Mouse (Mus musculus) embryonic facial prominence, embryonic 12.5 days (tissue): Measurements from ENCODE around the gene Dlg1. TPM values are rescaled to one million over a fixed set of nuclear protein-coding genes. Genes with fewer than 3 reads are reported as not detected.

ENCODE experiments used
- ATAC-seq: fragments of 200-750 bp; cut with Nextera tagmentation; 2 replicates; pipeline ENCODE4 v1.8.0; 2017; ENCODE audit not compliant: insufficient number of reproducible peaks, insufficient read depth, low FRiP score, low TSS enrichment
- H3K27ac ChIP-seq: fragments of 300-500 bp; sonication (generic); 2 replicates; pipeline ENCODE4 v1.5.1; 2016; ENCODE audit warnings: mild to moderate bottlenecking
- H3K27me3 ChIP-seq: fragments of 300-500 bp; sonication (generic); 2 replicates; pipeline ENCODE4 v1.6.1; 2016; ENCODE audit warnings: mild to moderate bottlenecking, moderate library complexity
- H3K36me3 ChIP-seq: fragments of 300-500 bp; sonication (generic); 2 replicates; pipeline ENCODE4 v1.6.1; 2016; ENCODE audit warnings: mild to moderate bottlenecking
- H3K4me1 ChIP-seq: fragments of 300-500 bp; sonication (generic); 2 replicates; pipeline ENCODE4 v1.6.1; 2016
- H3K4me2 ChIP-seq: fragments of 300-500 bp; sonication (generic); replicated peaks from 2 replicates; pipeline ENCODE4 v1.6.1; 2016; ENCODE audit warnings: mild to moderate bottlenecking, moderate library complexity
- H3K4me3 ChIP-seq: fragments of 300-500 bp; sonication (generic); 2 replicates; pipeline ENCODE4 v1.5.1; 2016; ENCODE audit warnings: mild to moderate bottlenecking
- H3K9ac ChIP-seq: fragments of 300-500 bp; sonication (generic); 2 replicates; pipeline ENCODE4 v1.6.1; 2016; ENCODE audit warnings: mild to moderate bottlenecking, moderate library complexity
- H3K9me3 ChIP-seq: fragments of 300-500 bp; sonication (generic); 2 replicates; pipeline ENCODE4 v1.6.1; 2016; ENCODE audit warnings: mild to moderate bottlenecking, moderate library complexity
- WGBS: fragments of 180-500 bp; shearing (Covaris S2); methylation state at CpG from one replicate; pipeline ENCODE4 v1.1.7; 2016; 5-methylcytosine and 5-hydroxymethylcytosine counted together
- polyA plus RNA-seq: library from polyadenylated mRNA; unstranded; fragments of >200 nt; fragmentation: Nextera tagmentation; extraction: Ambion mirVana; gene quantifications from 2 replicates; pipeline ENCODE4 v1.2.1, GENCODE M21; 2016

The Dlg1 gene
- polyA plus RNA-seq, 1 experiment from 2014 or later = 43.5 TPM

- no peaks in the 10 kb centered on the region for H3K4me1 ChIP-seq
- peaks cover 64% of the 10 kb centered on the region for H3K36me3 ChIP-seq
- no peaks in the 10 kb centered on the region for H3K27me3 ChIP-seq
- no peak overlapping the region for H3K9ac ChIP-seq
- H3K9me3 ChIP-seq = peaks cover 8% of the 10 kb centered on the region; the same call in 1 of the 2 replicates
- no peak overlapping the region for H3K4me2 ChIP-seq
- no peak for ATAC-seq
- H3K27ac ChIP-seq = no peak overlapping the region
- WGBS = 78% methylated on average over 3 of the region's 3 CpGs
- no peak overlapping the region for H3K4me3 ChIP-seq
Observed at GRCm38 (mm10) chr16:31865242-31865641, 202.0 kb downstream of the Dlg1 start.

GRCm38 (mm10) chr16:31866911-31867310 lies 203.7 kb downstream of the Dlg1 start:
- no peaks in the 10 kb centered on the region for H3K27me3 ChIP-seq
- ATAC-seq = no peak
- peaks cover 62% of the 10 kb centered on the region for H3K36me3 ChIP-seq
- no peak overlapping the region for H3K4me2 ChIP-seq
- no peak overlapping the region for H3K27ac ChIP-seq
- H3K9me3 ChIP-seq = no peaks in the 10 kb centered on the region
- 94% methylated on average over 3 of the region's 3 CpGs for WGBS
- no peaks in the 10 kb centered on the region for H3K4me1 ChIP-seq
- no peak overlapping the region for H3K9ac ChIP-seq
- H3K4me3 ChIP-seq = no peak overlapping the region

GRCm38 (mm10) chr16:31867736-31868135 lies 204.5 kb downstream of the Dlg1 start:
- ATAC-seq = no peak
- Histone ChIP-seq H3K9ac (no peak overlapping the region), H3K27me3 (no peaks in the 10 kb centered on the region), H3K4me3 (no peak overlapping the region), H3K4me1 (no peaks in the 10 kb centered on the region), H3K36me3 (peaks cover 66% of the 10 kb centered on the region), H3K9me3 (no peaks in the 10 kb centered on the region), H3K27ac (no peak overlapping the region), H3K4me2 (no peak overlapping the region)
- WGBS = 83% methylated on average over 4 of the region's 4 CpGs

GRCm38 (mm10) chr16:31873721-31874120 lies 210.5 kb downstream of the Dlg1 start:
- ATAC-seq = no peak

GRCm38 (mm10) chr16:31875391-31875790 lies 212.1 kb downstream of the Dlg1 start:
- Histone ChIP-seq H3K4me3 (no peak overlapping the region), H3K4me2 (no peak overlapping the region), H3K27ac (no peak overlapping the region), H3K9me3 (no peaks in the 10 kb centered on the region), H3K36me3 (peaks cover 28% of the 10 kb centered on the region), H3K9ac (no peak overlapping the region), H3K4me1 (peaks cover 6% of the 10 kb centered on the region), H3K27me3 (no peaks in the 10 kb centered on the region)
- ATAC-seq = no peak
- 89% methylated on average over 4 of the region's 4 CpGs for WGBS

More at GRCm38 (mm10) chr16:31873721-31874120, 210.5 kb downstream of the Dlg1 start:
- 92% methylated on average over 8 of the region's 8 CpGs for WGBS
- peaks cover 38% of the 10 kb centered on the region for H3K36me3 ChIP-seq
- no peaks in the 10 kb centered on the region for H3K27me3 ChIP-seq
- no peak overlapping the region for H3K4me3 ChIP-seq
- no peak overlapping the region for H3K27ac ChIP-seq
- H3K4me1 ChIP-seq = peaks cover 3% of the 10 kb centered on the region
- no peak overlapping the region for H3K4me2 ChIP-seq
- no peak overlapping the region for H3K9ac ChIP-seq
- no peaks in the 10 kb centered on the region for H3K9me3 ChIP-seq

- 85% methylated on average over 10 of the region's 10 CpGs for WGBS
- Histone ChIP-seq H3K4me2 (no peak overlapping the region), H3K36me3 (peaks cover 24% of the 10 kb centered on the region), H3K9ac (no peak overlapping the region), H3K4me1 (peaks cover 6% of the 10 kb centered on the region), H3K9me3 (no peaks in the 10 kb centered on the region), H3K4me3 (no peak overlapping the region), H3K27me3 (no peaks in the 10 kb centered on the region), H3K27ac (no peak overlapping the region)
- ATAC-seq = no peak
Observed at GRCm38 (mm10) chr16:31876386-31876785, 213.1 kb downstream of the Dlg1 start.

GRCm38 (mm10) chr16:31878052-31878451 lies 214.8 kb downstream of the Dlg1 start:
- Histone ChIP-seq H3K4me3 (no peak overlapping the region), H3K27ac (no peak overlapping the region), H3K36me3 (peaks cover 15% of the 10 kb centered on the region), H3K9me3 (no peaks in the 10 kb centered on the region), H3K4me1 (peaks cover 6% of the 10 kb centered on the region), H3K27me3 (no peaks in the 10 kb centered on the region), H3K9ac (no peak overlapping the region), H3K4me2 (no peak overlapping the region)
- ATAC-seq = no peak
- 69% methylated on average over 6 of the region's 6 CpGs for WGBS

GRCm38 (mm10) chr16:31878573-31879257 lies 215.5 kb downstream of the Dlg1 start, which contains the start of gene Meltf:
Gene Meltf, plus strand, starts transcription at chr16:31878810.
- H3K4me3 ChIP-seq = no peak within 1 kb of the TSS
- peaks cover 10% of the 10 kb centered on the region for H3K4me1 ChIP-seq
- no peaks in the 10 kb centered on the region for H3K9me3 ChIP-seq
- H3K9ac ChIP-seq = no peak within 1 kb of the TSS
- H3K36me3 ChIP-seq = peaks cover 14% of the 10 kb centered on the region
- 25% methylated on average over 21 of the region's 21 CpGs for WGBS
- no peak within 1 kb of the TSS for H3K27ac ChIP-seq
- ATAC-seq = 0 out of 2 replicates have a peak, but pooled peaks have one; percentile 25
- H3K4me2 ChIP-seq = peak within 1 kb of the TSS; percentile 39; the same call in 1 of the 2 replicates
- no peaks in the 10 kb centered on the region for H3K27me3 ChIP-seq

GRCm38 (mm10) chr16:31880146-31880840 lies 217.1 kb downstream of the Dlg1 start:
- Histone ChIP-seq H3K4me1 (peaks cover 25% of the 10 kb centered on the region), H3K9ac (no peak overlapping the region), H3K27me3 (no peaks in the 10 kb centered on the region), H3K36me3 (no peaks in the 10 kb centered on the region), H3K9me3 (no peaks in the 10 kb centered on the region), H3K27ac (no peak overlapping the region), H3K4me2 (no peak overlapping the region), H3K4me3 (no peak overlapping the region)
- WGBS = 86% methylated on average over 8 of the region's 8 CpGs
- no peak for ATAC-seq

GRCm38 (mm10) chr16:31882381-31882908 lies 219.2 kb downstream of the Dlg1 start:
- Histone ChIP-seq H3K4me1 (peaks cover 26% of the 10 kb centered on the region), H3K27ac (no peak overlapping the region), H3K4me2 (no peak overlapping the region), H3K9ac (no peak overlapping the region), H3K36me3 (no peaks in the 10 kb centered on the region), H3K4me3 (no peak overlapping the region), H3K27me3 (no peaks in the 10 kb centered on the region), H3K9me3 (no peaks in the 10 kb centered on the region)
- ATAC-seq = no peak
- WGBS = 68% methylated on average over 9 of the region's 9 CpGs

GRCm38 (mm10) chr16:31883302-31883701 lies 220.1 kb downstream of the Dlg1 start:
- Histone ChIP-seq H3K27ac (no peak overlapping the region), H3K4me3 (no peak overlapping the region), H3K4me1 (peaks cover 26% of the 10 kb centered on the region), H3K9me3 (no peaks in the 10 kb centered on the region), H3K27me3 (no peaks in the 10 kb centered on the region), H3K9ac (no peak overlapping the region), H3K4me2 (0 out of 2 replicates have a peak overlapping the region, but pooled peaks have one; percentile 7), H3K36me3 (no peaks in the 10 kb centered on the region)
- 75% methylated on average over 14 of the region's 14 CpGs for WGBS
- no peak for ATAC-seq

GRCm38 (mm10) chr16:31883902-31884301 lies 220.7 kb downstream of the Dlg1 start:
- Histone ChIP-seq H3K36me3 (no peaks in the 10 kb centered on the region), H3K4me1 (peaks cover 21% of the 10 kb centered on the region), H3K4me2 (0 out of 2 replicates have a peak overlapping the region, but pooled peaks have one; percentile 7), H3K4me3 (no peak overlapping the region), H3K27me3 (no peaks in the 10 kb centered on the region), H3K27ac (no peak overlapping the region), H3K9me3 (no peaks in the 10 kb centered on the region), H3K9ac (no peak overlapping the region)
- 0 out of 2 replicates have a peak, but pooled peaks have one; percentile 57 for ATAC-seq
- WGBS = 20% methylated on average over 5 of the region's 6 CpGs
